Mouse (Mus musculus) liver, adult 2 months (tissue): ENCODE data around the gene Znhit2. TPM values are rescaled to one million over a fixed set of nuclear protein-coding genes. Genes with fewer than 3 reads are reported as not detected.

Source experiments
- DNase-seq: peaks from one replicate; pipeline ENCODE4 v3.0.0-alpha.2; 2011; ENCODE audit warnings: low read depth, low spot score; ENCODE audit errors: extremely low read depth
- H3K27ac ChIP-seq: fragments of 200-500 bp; replicated peaks from 2 replicates; pipeline ENCODE4 v1.5.1; 2012; ENCODE audit warnings: low read depth, mild to moderate bottlenecking, control low read depth, inconsistent platforms, low read length; ENCODE audit not compliant: insufficient read depth
- H3K27me3 ChIP-seq: fragments of 200-500 bp; 2 replicates; pipeline ENCODE4 v1.6.1; 2012; ENCODE audit warnings: mild to moderate bottlenecking, moderate library complexity, low read length, inconsistent platforms; ENCODE audit not compliant: control insufficient read depth, insufficient read depth
- H3K36me3 ChIP-seq: fragments of 200-500 bp; 2 replicates; pipeline ENCODE4 v1.6.1; 2012; ENCODE audit warnings: low read length, inconsistent platforms; ENCODE audit not compliant: control insufficient read depth, insufficient read depth
- H3K4me1 ChIP-seq: fragments of 200-500 bp; 2 replicates; pipeline ENCODE4 v1.6.1; 2011; ENCODE audit warnings: low read length; ENCODE audit not compliant: control insufficient read depth, insufficient read depth
- H3K4me3 ChIP-seq: fragments of 200-500 bp; 2 replicates; pipeline ENCODE4 v1.5.1; 2011; ENCODE audit warnings: low read depth, mild to moderate bottlenecking, control low read depth, low read length, moderate library complexity; ENCODE audit not compliant: insufficient read depth
- H3K79me2 ChIP-seq: fragments of 200-500 bp; 2 replicates; pipeline ENCODE4 v1.6.1; 2012; ENCODE audit warnings: inconsistent platforms, mild to moderate bottlenecking, low read length, moderate library complexity; ENCODE audit not compliant: control insufficient read depth, insufficient read depth
- H3K9ac ChIP-seq: fragments of 200-500 bp; 2 replicates; pipeline ENCODE4 v1.6.1; 2012; ENCODE audit warnings: low read depth, mild to moderate bottlenecking, control low read depth, inconsistent platforms, low read length
- CTCF ChIP-seq: fragments of 200-500 bp; IDR thresholded peaks from 2 replicates; pipeline ENCODE4 v1.5.1; 2011; ENCODE audit warnings: low read depth, low read length, control low read depth
- POLR2A ChIP-seq: fragments of 200-500 bp; IDR thresholded peaks from 2 replicates; pipeline ENCODE4 v1.6.1; 2011; ENCODE audit warnings: low read length, control low read depth; ENCODE audit not compliant: insufficient read depth; ENCODE audit errors: extremely low read depth
- WGBS: fragments of 180-500 bp; shearing (Covaris S2); methylation state at CpG from one replicate; pipeline ENCODE4 v1.1.7; 2018; 5-methylcytosine and 5-hydroxymethylcytosine counted together
- polyA plus RNA-seq: library from polyadenylated mRNA; depleted of rRNA; stranded (reverse); fragments of >200 nt; gene quantifications from 2 replicates; pipeline ENCODE4 v1.2.3, GENCODE M21; 2012; rRNA removed
- total RNA-seq: library from RNA; depleted of rRNA; stranded (reverse); fragments of >200 nt; gene quantifications from 2 replicates; pipeline ENCODE4 v1.2.3, GENCODE M21; 2014; rRNA removed

Znhit2 gene
- total RNA-seq (10.9 and 12.6 TPM in 2 replicates), polyA plus RNA-seq (52.6 and 52.7 TPM in 2 replicates)

- peak within 1 kb of the TSS; percentile 77 for H3K27ac ChIP-seq
- peak within 1 kb of the TSS; percentile 86 for H3K9ac ChIP-seq
- peaks cover 2% of the 10 kb centered on the region; the same call in 1 of the 2 replicates for H3K36me3 ChIP-seq
- TF ChIP-seq CTCF (no peak), POLR2A (peak; percentile 49; the same call in 1 of the 2 replicates)
- DNase-seq = peak; percentile 89
- H3K4me3 ChIP-seq = peak within 1 kb of the TSS; percentile 78
- H3K79me2 ChIP-seq = no peaks in the 10 kb centered on the region; the same call in 1 of the 2 replicates
- H3K27me3 ChIP-seq = no peaks in the 10 kb centered on the region
- H3K4me1 ChIP-seq = peaks cover 24% of the 10 kb centered on the region
- under 1% methylated on average over 58 of the region's 58 CpGs for WGBS
These were observed at the start of gene Znhit2 for GRCm38 (mm10) chr19:6061021-6061533. Znhit2 (plus strand) TSS chr19:6061192.

DNA sequence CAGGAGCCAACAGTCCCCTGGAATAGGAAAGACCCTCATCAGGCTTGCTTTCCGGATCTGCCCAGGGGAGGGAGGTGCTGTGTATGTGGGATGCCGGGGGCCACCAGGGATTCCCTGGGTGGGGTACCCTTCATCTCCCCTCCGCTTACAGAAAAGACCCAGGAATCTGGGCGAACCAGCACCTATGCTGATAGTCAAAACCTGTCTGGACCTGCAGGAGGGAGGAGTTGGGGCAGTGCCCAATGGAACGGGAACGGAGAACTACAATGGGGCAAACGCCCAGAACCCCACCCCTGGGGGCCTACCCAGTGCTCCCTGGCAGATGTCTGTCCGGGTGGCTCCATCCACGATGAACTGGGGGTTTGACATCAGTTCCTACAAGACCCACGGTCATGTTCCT lies 47.3 kb upstream of the Znhit2 start:
- Histone ChIP-seq H3K27ac (no peak overlapping the region), H3K9ac (no peak overlapping the region), H3K4me1 (peaks cover 10% of the 10 kb centered on the region), H3K27me3 (no peaks in the 10 kb centered on the region), H3K79me2 (no peaks in the 10 kb centered on the region), H3K4me3 (no peak overlapping the region), H3K36me3 (no peaks in the 10 kb centered on the region; the same call in 1 of the 2 replicates)
- DNase-seq = no peak
- no peak for TF ChIP-seq CTCF
- no peak for TF ChIP-seq POLR2A
- WGBS = 93% methylated on average over 10 of the region's 10 CpGs

- Histone ChIP-seq H3K9ac (peak overlapping the region; percentile 77), H3K4me1 (peaks cover 10% of the 10 kb centered on the region), H3K79me2 (no peaks in the 10 kb centered on the region), H3K36me3 (no peaks in the 10 kb centered on the region; the same call in 1 of the 2 replicates), H3K4me3 (peak overlapping the region; percentile 58), H3K27me3 (no peaks in the 10 kb centered on the region), H3K27ac (peak overlapping the region; percentile 58)
- TF ChIP-seq CTCF (no peak), POLR2A (peak; percentile 32; the same call in 1 of the 2 replicates)
- under 1% methylated on average over 17 of the region's 18 CpGs for WGBS
- peak; percentile 65 for DNase-seq
These were observed 45.9 kb upstream of the Znhit2 start for GRCm38 (mm10) chr19:6014991-6015510.

- 8% methylated on average over 40 of the region's 40 CpGs for WGBS
- peak; percentile 41 for DNase-seq
- Histone ChIP-seq H3K27ac (peak within 1 kb of the TSS; percentile 58), H3K9ac (peak within 1 kb of the TSS; percentile 77), H3K4me1 (peaks cover 10% of the 10 kb centered on the region), H3K4me3 (peak within 1 kb of the TSS; percentile 58), H3K36me3 (no peaks in the 10 kb centered on the region; the same call in 1 of the 2 replicates), H3K79me2 (no peaks in the 10 kb centered on the region), H3K27me3 (no peaks in the 10 kb centered on the region)
- TF ChIP-seq POLR2A = no peak
- TF ChIP-seq CTCF = peak; percentile 15; the same call in 1 of the 2 replicates
These were observed 45.3 kb upstream of the Znhit2 start, which contains the start of gene Capn1 for GRCm38 (mm10) chr19:6015511-6016315. Capn1 (minus strand) TSS chr19:6015897.

- H3K4me3 ChIP-seq = no peak overlapping the region
- H3K36me3 ChIP-seq = no peaks in the 10 kb centered on the region; the same call in 1 of the 2 replicates
- H3K9ac ChIP-seq = no peak overlapping the region
- no peaks in the 10 kb centered on the region for H3K79me2 ChIP-seq
- TF ChIP-seq CTCF = no peak
- TF ChIP-seq POLR2A = no peak
- H3K27ac ChIP-seq = no peak overlapping the region
- no peaks in the 10 kb centered on the region for H3K27me3 ChIP-seq
- DNase-seq = no peak
- 81% methylated on average over 7 of the region's 7 CpGs for WGBS
- H3K4me1 ChIP-seq = peaks cover 10% of the 10 kb centered on the region
These were observed 44.5 kb upstream of the Znhit2 start for GRCm38 (mm10) chr19:6016532-6016931.
